Mouse (Mus musculus) CD4-positive helper T cell, adult 2 months (primary cell): ENCODE measurements around the gene Gm17019.
"Not testable (repeated sequence)": the region's sequence is repeated elsewhere in the genome, so short reads cannot be mapped to it uniquely, and the experiment has no call there.

Source experiments
- DNase-seq: peaks from one replicate; pipeline ENCODE4 v3.0.0-alpha.2; 2012; ENCODE audit warnings: low read depth, missing footprints, low spot score

The Gm17019 gene

DNA sequence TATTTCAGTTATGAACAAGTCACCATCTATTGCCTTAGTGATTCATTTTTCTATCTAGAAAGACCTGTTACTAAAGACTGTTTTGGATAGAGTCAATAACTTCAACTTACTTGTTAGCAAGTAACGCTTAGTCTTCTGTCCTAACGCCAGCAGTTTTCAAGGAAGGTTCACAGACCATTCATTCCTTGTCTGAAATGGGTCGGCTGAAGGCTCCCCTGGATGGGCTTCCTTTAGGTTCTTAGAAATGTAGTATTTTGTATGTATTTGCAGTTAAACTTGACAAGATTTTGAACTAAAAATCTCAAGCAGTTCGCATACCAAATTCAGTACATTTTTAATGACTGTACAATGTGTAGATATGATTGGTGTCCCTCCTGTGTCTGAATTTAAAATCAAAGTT, 35.2 kb downstream of the Gm17019 start:
- not testable (repeated sequence) for DNase-seq

DNA sequence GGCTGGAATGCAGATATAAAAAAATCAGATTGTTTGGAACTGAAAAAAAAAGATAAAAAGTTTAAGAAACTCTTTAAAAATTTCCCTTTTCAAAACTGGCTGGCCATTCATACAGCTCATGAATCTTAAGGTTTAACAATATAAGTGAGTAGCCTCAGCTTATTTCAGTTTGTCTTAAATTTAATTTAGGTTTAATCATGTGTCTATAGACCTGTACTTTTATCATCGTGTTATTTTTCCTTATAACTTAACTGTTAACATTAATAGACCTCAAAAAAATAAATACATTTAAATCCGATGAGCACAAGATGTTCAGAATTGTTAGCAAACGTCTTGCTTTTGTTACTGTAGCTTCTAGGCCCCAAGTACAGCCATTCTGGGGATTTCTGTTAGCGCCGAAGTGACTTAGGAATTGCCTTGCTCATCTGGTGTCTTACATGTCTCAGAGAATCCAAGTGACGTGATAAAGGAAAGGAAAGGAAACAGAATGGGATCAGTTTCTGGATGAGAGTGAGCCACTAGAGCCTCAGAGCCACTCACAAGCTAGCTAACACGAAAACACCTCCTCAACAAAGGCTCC, 36.0 kb downstream of the Gm17019 start:
- not testable (repeated sequence) for DNase-seq

DNA sequence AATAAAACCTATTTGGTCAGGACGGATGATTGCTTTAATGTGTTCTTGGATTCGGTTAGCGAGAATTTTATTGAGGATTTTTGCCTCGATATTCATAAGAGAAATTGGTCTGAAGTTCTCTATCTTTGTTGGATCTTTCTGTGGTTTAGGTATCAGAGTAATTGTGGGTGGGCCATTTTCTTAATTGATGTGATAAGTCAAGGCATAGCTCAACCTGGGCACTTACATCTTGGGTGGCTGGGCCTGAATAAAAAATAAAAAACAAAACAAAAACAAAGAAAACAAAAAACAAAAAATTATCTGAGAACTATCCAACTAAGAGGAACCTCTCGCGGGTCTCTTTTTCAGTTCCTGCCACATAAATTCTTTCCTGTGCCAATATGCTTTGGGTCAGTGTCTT, 38.7 kb downstream of the Gm17019 start:
- DNase-seq: not testable (repeated sequence)

DNA sequence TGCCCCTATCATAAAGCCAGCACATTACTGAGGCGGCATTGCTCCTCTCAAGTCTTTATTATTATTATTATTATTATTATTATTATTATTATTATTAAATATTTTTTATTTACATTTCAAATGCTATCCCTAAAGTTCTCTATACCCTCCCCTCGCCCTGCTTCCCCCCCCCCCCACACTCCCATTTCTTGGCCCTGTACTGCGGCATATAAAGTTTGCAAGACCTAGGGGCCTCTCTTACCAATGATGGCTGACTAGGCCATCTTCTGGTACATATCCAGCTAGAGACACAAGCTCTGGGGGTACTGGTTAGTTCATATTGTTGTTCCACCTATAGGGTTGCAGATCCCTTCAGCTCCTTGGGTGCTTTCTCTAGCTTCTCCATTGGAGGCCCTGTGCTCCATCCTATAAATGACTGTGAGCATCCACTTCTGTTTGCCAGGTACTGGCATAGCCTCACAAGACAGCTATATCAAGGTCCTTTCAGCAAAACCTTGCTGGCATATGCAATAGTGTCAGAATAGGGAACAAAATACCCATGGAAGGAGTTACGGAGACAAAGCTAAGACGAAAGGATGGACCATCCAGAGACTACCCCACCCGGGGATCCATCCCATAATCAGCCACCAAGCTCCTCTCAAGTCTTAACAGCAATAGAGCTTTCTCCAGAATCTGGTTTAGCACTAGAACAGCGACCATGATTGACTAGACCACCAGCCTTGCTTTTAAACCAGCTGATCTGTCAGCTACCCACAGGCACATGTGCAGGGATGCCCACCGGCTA, 42.2 kb downstream of the Gm17019 start:
- DNase-seq: not testable (repeated sequence)

DNA sequence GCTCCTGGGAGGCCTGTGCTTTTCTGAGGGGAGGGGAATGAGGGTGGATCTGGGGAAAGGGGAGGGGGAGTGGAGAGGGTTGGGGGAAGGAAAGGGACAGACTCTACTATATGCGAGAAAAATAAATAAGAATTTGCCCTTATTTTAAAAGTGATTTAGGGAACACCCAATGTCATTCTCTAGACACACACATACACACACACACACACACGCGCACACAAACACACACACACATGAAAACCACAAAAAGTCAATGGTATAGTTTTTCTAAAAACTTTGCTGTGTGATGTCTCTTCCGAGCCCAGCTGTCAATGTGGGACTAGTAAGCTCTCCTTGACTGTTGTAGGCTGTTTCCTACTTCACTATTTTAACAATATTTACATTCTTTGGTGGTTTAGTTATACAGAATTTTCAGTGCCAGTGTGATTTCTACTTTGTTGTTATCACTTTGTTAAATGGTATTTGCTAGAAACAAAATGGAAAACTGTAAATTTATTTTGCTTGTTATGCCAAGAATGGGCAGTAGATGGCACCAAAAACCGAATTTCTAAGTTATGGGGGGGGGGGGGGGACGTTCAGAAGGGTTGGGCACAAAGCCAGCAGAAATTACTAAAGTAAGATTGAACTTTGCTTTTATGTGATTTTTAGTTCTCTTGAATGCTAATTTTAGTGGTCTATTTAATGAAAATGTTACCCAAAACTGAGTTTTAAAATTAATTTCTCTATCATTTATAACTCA, 46.0 kb downstream of the Gm17019 start:
- DNase-seq: not testable (repeated sequence)
